ENCODE assay signal across 9 mouse cellular contexts in the genomic region with DNA sequence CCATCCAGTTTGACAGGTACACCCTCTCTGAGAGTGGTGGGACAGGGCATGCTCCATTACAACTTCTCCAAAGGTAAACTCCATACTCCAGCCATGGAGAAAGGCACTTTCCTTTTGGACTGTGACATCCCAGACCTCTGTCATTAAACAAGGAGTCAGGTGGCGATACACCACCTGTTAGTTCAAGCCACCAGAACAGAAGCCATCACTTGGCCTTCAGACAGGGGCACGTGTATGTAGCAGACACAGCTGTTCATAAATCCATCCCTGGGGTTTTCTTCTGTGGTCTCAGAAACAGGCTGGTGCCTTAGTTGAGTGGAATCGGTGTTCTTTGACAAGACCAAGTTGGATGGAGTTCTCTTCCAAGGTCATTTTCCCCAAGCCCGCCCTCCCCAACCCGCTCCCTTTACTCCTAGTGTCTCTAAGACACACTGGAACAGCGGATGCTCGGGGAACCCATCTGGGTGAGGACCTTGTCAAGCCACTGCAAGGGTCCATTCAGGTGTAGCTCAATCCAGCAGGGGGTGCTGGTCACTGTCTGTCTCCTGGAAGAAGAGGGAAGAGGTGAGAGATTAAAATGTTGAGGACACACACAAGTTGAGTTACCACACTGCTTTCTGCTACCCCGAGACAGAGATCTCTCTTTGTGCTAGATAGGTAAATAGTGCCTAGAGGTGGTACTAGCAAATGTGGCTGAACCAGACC. TPM values are rescaled to one million over a fixed set of nuclear protein-coding genes. Genes with fewer than 3 reads are reported as not detected.
DNase-seq lines count a peak whose midpoint lies in the region; ATAC-seq and TF ChIP-seq lines count a peak whose summit lies in the region.
"Had no signal": no experiment of that assay in that cellular context is flagged by ENCODE, and none has a peak within 500 bp of the region (broad histone marks: within the 10 kb centered on the region; RNA-seq: fewer than 3 reads in every experiment).

No protein-coding gene starts in this region.

- no peaks in the 10 kb centered on the region for H3K27me3 ChIP-seq in stomach, postnatal 0 days (ENCODE audit: control insufficient read depth, insufficient read depth, low read length)
- H3K27me3 ChIP-seq: liver, embryonic 13.5 days had no signal

- H3K4me3 ChIP-seq in layer of hippocampus, adult 2 months: no peak overlapping the region
- no peak overlapping the region for H3K4me3 ChIP-seq in stomach, postnatal 0 days (ENCODE audit: low read depth, low read length)
- H3K4me3 ChIP-seq: liver, embryonic 13.5 days had no signal

- H3K36me3 ChIP-seq in stomach, postnatal 0 days (ENCODE audit: control insufficient read depth, insufficient read depth, low read length): peaks cover 18% of the 10 kb centered on the region

- no peaks in the 10 kb centered on the region for H3K9me3 ChIP-seq in stomach, postnatal 0 days (ENCODE audit: control insufficient read depth, low read length)
- H3K9me3 ChIP-seq: liver, embryonic 13.5 days had no signal

- no peak for TF ChIP-seq EP300 in stomach, postnatal 0 days (optimal IDR thresholded peaks at IDR 0.05)

- 83% methylated on average over 8 of the region's 8 CpGs for WGBS in stomach, postnatal 0 days

- no peaks in the 10 kb centered on the region; the same call in 1 of the 2 replicates for H3K4me1 ChIP-seq in stomach, postnatal 0 days (replicated peaks; ENCODE audit: control insufficient read depth, insufficient read depth)

- peak; percentile 67 for TF ChIP-seq CTCF in layer of hippocampus, adult 2 months (conservative IDR thresholded peaks at IDR 0.05)
- peak; percentile 30; the same call in 1 of the 2 replicates for TF ChIP-seq CTCF in brain, embryonic 14.5 days (IDR thresholded peaks at IDR 0.05; ENCODE audit: borderline replicate concordance, extremely low read depth, insufficient read depth, insufficient read length)
- peak; percentile 72 for TF ChIP-seq CTCF in stomach, postnatal 0 days (IDR thresholded peaks at IDR 0.05; ENCODE audit: low read depth)

- TF ChIP-seq POLR2A in brain, embryonic 14.5 days (IDR thresholded peaks at IDR 0.05; ENCODE audit: borderline replicate concordance, extremely low read depth, insufficient read depth, insufficient read length, poor library complexity, severe bottlenecking): no peak

- H3K4me2 ChIP-seq in stomach, postnatal 0 days (replicated peaks; ENCODE audit: low read depth): no peak overlapping the region
- H3K4me2 ChIP-seq: liver, embryonic 13.5 days had no signal

- peak; percentile 48 for DNase-seq in adrenal gland, adult 2 months
- no peak for DNase-seq in adrenal gland, postnatal 4 days (ENCODE audit: low spot score in 2 of 2)
- DNase-seq in layer of hippocampus, adult 2 months (ENCODE audit: low spot score in 2 of 2): no peak
- no peak for DNase-seq in layer of hippocampus, adult 11-12 months (ENCODE audit: low spot score)
- DNase-seq in brain, embryonic 14.5 days (ENCODE audit: low read depth): no peak
- DNase-seq in stomach, postnatal 0 days (ENCODE audit: low spot score): peak; percentile 54
- no peak for DNase-seq in frontal cortex, adult 2 months (ENCODE audit: extremely low spot score in 1 of 2, low spot score in 1 of 2)
- no peak for DNase-seq in gastrocnemius, adult 18-20 months (ENCODE audit: low spot score)
- DNase-seq: liver, embryonic 13.5 days had no signal

- no peak for ATAC-seq in stomach, postnatal 0 days (ENCODE audit: low FRiP score, low TSS enrichment)

- H3K27ac ChIP-seq in layer of hippocampus, adult 2 months: peak overlapping the region; percentile 81
- H3K27ac ChIP-seq in stomach, postnatal 0 days (replicated peaks): no peak overlapping the region
- H3K27ac ChIP-seq: liver, embryonic 13.5 days had no signal

- H3K9ac ChIP-seq in stomach, postnatal 0 days (ENCODE audit: low read length): no peak overlapping the region
- H3K9ac ChIP-seq: liver, embryonic 13.5 days had no signal

RNA-seq across cellular contexts. Expression of a gene that starts 47.5 kb away (rescaled TPM):
- 10 to 100 TPM; 21.9 to 32.3 TPM for total RNA-seq in adrenal gland, adult 2 months (2021)
- 11.8 and 14.1 TPM in 2 replicates for polyA plus RNA-seq in adrenal gland, adult 2 months (2012; rRNA removed)
- total RNA-seq in adrenal gland, postnatal 4 days (2021): 10 to 100 TPM; 23.8 to 24.6 TPM
- 10 to 100 TPM; 60.3 to 61.0 TPM for total RNA-seq in layer of hippocampus, adult 2 months (2021)
- 24.9 and 27.9 TPM in 2 replicates for polyA plus RNA-seq in brain, embryonic 14.5 days (2012; rRNA removed)
- 26.8 and 27.6 TPM in 2 replicates for polyA plus RNA-seq in stomach, postnatal 0 days (2015; fragmentation: Nextera tagmentation; extraction: Ambion mirVana)
- polyA plus RNA-seq in frontal cortex, adult 2 months (2012; rRNA removed): 28.7 and 29.9 TPM in 2 replicates
- 10 to 100 TPM; 12.1 to 14.2 TPM for total RNA-seq in gastrocnemius, adult 18-20 months (2021)

RNA-seq across cellular contexts. Expression of a gene that starts 47.7 kb away (rescaled TPM):
- under 1 TPM in 1 of 2 experiments, not detected in 1; 0.12 TPM for total RNA-seq in adrenal gland, adult 2 months (2021)
- not detected in 2 replicates for polyA plus RNA-seq in adrenal gland, adult 2 months (2012; rRNA removed)
- under 1 TPM in 1 of 2 experiments, not detected in 1; 0.20 TPM for total RNA-seq in adrenal gland, postnatal 4 days (2021)
- total RNA-seq in layer of hippocampus, adult 2 months (2021): under 1 TPM in 1 of 2 experiments, not detected in 1; 0.10 TPM
- polyA plus RNA-seq in brain, embryonic 14.5 days (2012; rRNA removed): 0.04 and 0.11 TPM in 2 replicates
- polyA plus RNA-seq in stomach, postnatal 0 days (2015; fragmentation: Nextera tagmentation; extraction: Ambion mirVana): 0.06 TPM in 1 of 2 replicates, not detected in the other
- polyA plus RNA-seq in frontal cortex, adult 2 months (2012; rRNA removed): 0.04 TPM in 1 of 2 replicates, not detected in the other
- total RNA-seq in gastrocnemius, adult 18-20 months (2021): not detected
- polyA plus RNA-seq: liver, embryonic 13.5 days had no signal

Comparison
In these comparisons a context has a peak if more than half of its experiments do, and no peak if none do; other contexts are left out.
1. DNase-seq: peak in adrenal gland, adult 2 months (single experiment) and stomach, postnatal 0 days (single experiment); none in adrenal gland, postnatal 4 days (0 of 2), layer of hippocampus, adult 2 months (0 of 2), layer of hippocampus, adult 11-12 months (single experiment), brain, embryonic 14.5 days (single experiment), frontal cortex, adult 2 months (0 of 2) and gastrocnemius, adult 18-20 months (single experiment).
2. Peak in every context shown above with its lines, with median percentiles within 50 percentile points of each other: CTCF ChIP-seq.